23 mouse cellular contexts compared by ENCODE assay signal in genomic region chr4:135818366-135818765, GRCm38 (mm10). TPM values are rescaled to one million over a fixed set of nuclear protein-coding genes. Genes with fewer than 3 reads are reported as not detected.
DNase-seq lines count a peak whose midpoint lies in the region; ATAC-seq lines count a peak whose summit lies in the region.
"Had no signal": no experiment of that assay in that cellular context is flagged by ENCODE, and none has a peak within 500 bp of the region (broad histone marks: within the 10 kb centered on the region; RNA-seq: fewer than 3 reads in every experiment).

No protein-coding gene starts in this region.

- H3K27ac ChIP-seq in intestine, embryonic 15.5 days: no peak overlapping the region
- H3K27ac ChIP-seq in intestine, embryonic 16.5 days (ENCODE audit: low read length): no peak overlapping the region
- H3K27ac ChIP-seq in kidney, embryonic 15.5 days: no peak overlapping the region
- H3K27ac ChIP-seq: embryonic facial prominence, embryonic 12.5 days; forebrain, embryonic 15.5 days; heart, embryonic 10.5 days; hindbrain, embryonic 12.5 days had no signal

- H3K4me1 ChIP-seq in intestine, embryonic 15.5 days (replicated peaks): no peaks in the 10 kb centered on the region
- H3K4me1 ChIP-seq in intestine, embryonic 16.5 days (ENCODE audit: control insufficient read depth, insufficient read depth, low read length): 0 out of 2 replicates have a peak, but pooled peaks cover 2% of the 10 kb centered on the region
- H3K4me1 ChIP-seq in kidney, embryonic 15.5 days: peaks cover 14% of the 10 kb centered on the region
- H3K4me1 ChIP-seq: embryonic facial prominence, embryonic 12.5 days; forebrain, embryonic 15.5 days; heart, embryonic 10.5 days; hindbrain, embryonic 12.5 days had no signal

- ATAC-seq in intestine, embryonic 15.5 days: 0 out of 2 replicates have a peak, but pooled peaks have one; percentile 43
- no peak for ATAC-seq in intestine, embryonic 16.5 days
- no peak for ATAC-seq in kidney, embryonic 15.5 days (replicated peaks; ENCODE audit: low FRiP score)
- ATAC-seq: CD4-positive, CD25-positive, alpha-beta regulatory T cell, adult 4 months; forebrain, embryonic 15.5 days had no signal

- no peaks in the 10 kb centered on the region for H3K9me3 ChIP-seq in intestine, embryonic 15.5 days
- H3K9me3 ChIP-seq in intestine, embryonic 16.5 days (ENCODE audit: control insufficient read depth, low read length): peaks cover 5% of the 10 kb centered on the region; the same call in 1 of the 2 replicates
- H3K9me3 ChIP-seq in kidney, embryonic 15.5 days (replicated peaks): no peaks in the 10 kb centered on the region; the same call in 1 of the 2 replicates
- H3K9me3 ChIP-seq: embryonic facial prominence, embryonic 12.5 days; forebrain, embryonic 15.5 days; G1E; heart, embryonic 10.5 days; hindbrain, embryonic 12.5 days had no signal

- H3K27me3 ChIP-seq in intestine, embryonic 15.5 days (replicated peaks): no peaks in the 10 kb centered on the region
- H3K27me3 ChIP-seq in intestine, embryonic 16.5 days (replicated peaks; ENCODE audit: control insufficient read depth, insufficient read depth, low read length): no peaks in the 10 kb centered on the region
- no peaks in the 10 kb centered on the region for H3K27me3 ChIP-seq in kidney, embryonic 15.5 days
- H3K27me3 ChIP-seq: embryonic facial prominence, embryonic 12.5 days; forebrain, embryonic 15.5 days; hindbrain, embryonic 12.5 days had no signal

- no peaks in the 10 kb centered on the region for H3K36me3 ChIP-seq in intestine, embryonic 15.5 days
- H3K36me3 ChIP-seq in intestine, embryonic 16.5 days (ENCODE audit: control insufficient read depth, insufficient read depth, low read length): no peaks in the 10 kb centered on the region
- no peaks in the 10 kb centered on the region for H3K36me3 ChIP-seq in kidney, embryonic 15.5 days
- H3K36me3 ChIP-seq: embryonic facial prominence, embryonic 12.5 days; forebrain, embryonic 15.5 days; G1E; heart, embryonic 10.5 days; hindbrain, embryonic 12.5 days had no signal

- DNase-seq in kidney, adult 8-10 months: peak; percentile 61 to 74
- DNase-seq in kidney, adult 9 months: peak; percentile 87
- DNase-seq in kidney, postnatal 36 days: peak; percentile 72 to 81
- no peak for DNase-seq in cerebellum, adult 8-10 months
- DNase-seq: adrenal gland, adult 8-10 months; adrenal gland, postnatal 36 days; B cell, adult 2 months; cerebellum, adult 2 months; cerebellum, postnatal 25 days; gastrocnemius, postnatal 10 days; heart, adult 18-20 months; heart, postnatal 10 days; heart, postnatal 4 days had no signal

- H3K4me3 ChIP-seq in intestine, embryonic 15.5 days (replicated peaks): no peak overlapping the region
- H3K4me3 ChIP-seq in intestine, embryonic 16.5 days (ENCODE audit: low read length): no peak overlapping the region
- no peak overlapping the region for H3K4me3 ChIP-seq in kidney, embryonic 15.5 days (replicated peaks)
- H3K4me3 ChIP-seq: embryonic facial prominence, embryonic 12.5 days; forebrain, embryonic 15.5 days; heart, embryonic 10.5 days; hindbrain, embryonic 12.5 days had no signal

- no peak overlapping the region for H3K9ac ChIP-seq in intestine, embryonic 15.5 days
- no peak overlapping the region for H3K9ac ChIP-seq in intestine, embryonic 16.5 days (ENCODE audit: low read depth, low read length)
- no peak overlapping the region for H3K9ac ChIP-seq in kidney, embryonic 15.5 days
- H3K9ac ChIP-seq: embryonic facial prominence, embryonic 12.5 days; forebrain, embryonic 15.5 days; hindbrain, embryonic 12.5 days had no signal

- 74% methylated on average over 3 of the region's 3 CpGs for WGBS in intestine, embryonic 15.5 days
- WGBS in intestine, embryonic 16.5 days: 69% methylated on average over 3 of the region's 3 CpGs
- WGBS in kidney, embryonic 15.5 days: 74% methylated on average over 3 of the region's 3 CpGs

- H3K4me2 ChIP-seq in intestine, embryonic 15.5 days (replicated peaks): no peak overlapping the region
- no peak overlapping the region for H3K4me2 ChIP-seq in intestine, embryonic 16.5 days (ENCODE audit: low read depth, low read length)
- no peak overlapping the region for H3K4me2 ChIP-seq in kidney, embryonic 15.5 days
- H3K4me2 ChIP-seq: embryonic facial prominence, embryonic 12.5 days; forebrain, embryonic 15.5 days; hindbrain, embryonic 12.5 days had no signal

RNA-seq across cellular contexts. Expression of gene Srsf10, which starts 37.2 kb away (rescaled TPM):
- polyA plus RNA-seq in intestine, embryonic 15.5 days (2015; fragmentation: Nextera tagmentation; extraction: Ambion mirVana): 177 and 214 TPM in 2 replicates
- polyA plus RNA-seq in intestine, embryonic 16.5 days (2015; fragmentation: Nextera tagmentation; extraction: Ambion mirVana): 146 and 157 TPM in 2 replicates
- polyA plus RNA-seq in kidney, embryonic 15.5 days (2015; fragmentation: Nextera tagmentation; extraction: Ambion mirVana): 268 and 279 TPM in 2 replicates

RNA-seq across cellular contexts. Expression of gene Pnrc2, which starts 55.3 kb away (rescaled TPM):
- 164 and 177 TPM in 2 replicates for polyA plus RNA-seq in intestine, embryonic 15.5 days (2015; fragmentation: Nextera tagmentation; extraction: Ambion mirVana)
- polyA plus RNA-seq in intestine, embryonic 16.5 days (2015; fragmentation: Nextera tagmentation; extraction: Ambion mirVana): 165 and 171 TPM in 2 replicates
- 194 and 213 TPM in 2 replicates for polyA plus RNA-seq in kidney, embryonic 15.5 days (2015; fragmentation: Nextera tagmentation; extraction: Ambion mirVana)

RNA-seq across cellular contexts. Expression of gene Myom3, which starts 58.9 kb away (rescaled TPM):
- 1.1 TPM in 2 replicates for polyA plus RNA-seq in intestine, embryonic 15.5 days (2015; fragmentation: Nextera tagmentation; extraction: Ambion mirVana)
- polyA plus RNA-seq in intestine, embryonic 16.5 days (2015; fragmentation: Nextera tagmentation; extraction: Ambion mirVana): 0.88 and 1.1 TPM in 2 replicates
- polyA plus RNA-seq in kidney, embryonic 15.5 days (2015; fragmentation: Nextera tagmentation; extraction: Ambion mirVana): 1.1 and 1.7 TPM in 2 replicates
- polyA plus RNA-seq: CD4-positive, CD25-positive, alpha-beta regulatory T cell, adult 4 months; forebrain, embryonic 11.5 days; G1E; heart, embryonic 10.5 days had no signal
